Mouse (Mus musculus): ENCODE measurements at regions not wholly inside any gene's neighbourhood (a gene's known extent, or its start where the extent isn't known, plus 50 kb on each side); places are given as distances from the start of the nearest gene placed in this dataset.

- DNase-seq: no peak
These were observed 398.0 kb downstream of the Prim2 start for GRCm38 (mm10) chr1:33271437-33272145.

- DNase-seq: no peak
These were observed 400.4 kb downstream of the Prim2 start for GRCm38 (mm10) chr1:33269162-33269561.

- no peak for DNase-seq
These were observed 403.7 kb downstream of the Prim2 start for GRCm38 (mm10) chr1:33265731-33266415.

GRCm38 (mm10) chr1:33249474-33249873 is 420.1 kb downstream of the Prim2 start:
- DNase-seq: no peak

GRCm38 (mm10) chr1:33247076-33247475 is 422.5 kb downstream of the Prim2 start:
- no peak for DNase-seq

- no peak for DNase-seq
These were observed 424.4 kb downstream of the Prim2 start for GRCm38 (mm10) chr1:33245186-33245585.

GRCm38 (mm10) chr1:33244691-33245090 is 424.9 kb downstream of the Prim2 start:
- DNase-seq: no peak

- DNase-seq: no peak
These were observed 446.6 kb downstream of the Prim2 start for GRCm38 (mm10) chr1:33222997-33223396.

GRCm38 (mm10) chr1:33214815-33215214 is 454.8 kb downstream of the Prim2 start:
- no peak for DNase-seq

GRCm38 (mm10) chr1:33214394-33214793 is 455.2 kb downstream of the Prim2 start:
- DNase-seq: no peak

GRCm38 (mm10) chr1:33201571-33202189 is 467.9 kb downstream of the Prim2 start:
- DNase-seq: no peak

- no peak for DNase-seq
These were observed 474.5 kb downstream of the Prim2 start for GRCm38 (mm10) chr1:33195114-33195513.

GRCm38 (mm10) chr1:33174646-33175435 is 494.8 kb downstream of the Prim2 start:
- no peak for DNase-seq

GRCm38 (mm10) chr1:33136991-33137390 is 532.6 kb downstream of the Prim2 start:
- no peak for DNase-seq

- no peak for DNase-seq
These were observed 539.2 kb downstream of the Prim2 start for GRCm38 (mm10) chr1:33130351-33130750.

- no peak for DNase-seq
These were observed 544.5 kb downstream of the Prim2 start for GRCm38 (mm10) chr1:33125062-33125461.

GRCm38 (mm10) chr1:33106286-33106685 is 559.2 kb upstream of the Gm5415 start:
- DNase-seq: no peak

- no peak for DNase-seq
These were observed 557.2 kb upstream of the Gm5415 start for GRCm38 (mm10) chr1:33104296-33104695.

GRCm38 (mm10) chr1:33098062-33098461 is 551.0 kb upstream of the Gm5415 start:
- DNase-seq: no peak

GRCm38 (mm10) chr1:33096851-33097250 is 549.8 kb upstream of the Gm5415 start:
- DNase-seq: no peak

GRCm38 (mm10) chr1:33074551-33074950 is 527.5 kb upstream of the Gm5415 start:
- no peak for DNase-seq

GRCm38 (mm10) chr1:33058010-33058409 is 510.9 kb upstream of the Gm5415 start:
- DNase-seq: no peak

GRCm38 (mm10) chr1:33044388-33044787 is 497.3 kb upstream of the Gm5415 start:
- DNase-seq: no peak

All from B cell, adult 2 months (primary cell).